Mouse (Mus musculus) left cerebral cortex, postnatal 10 days (tissue): ENCODE measurements at regions not wholly inside any gene's neighbourhood (a gene's known extent, or its start where the extent isn't known, plus 50 kb on each side); places are given as distances from the start of the nearest gene placed in this dataset.
"Not testable (repeated sequence)": the region's sequence is repeated elsewhere in the genome, so short reads cannot be mapped to it uniquely, and the experiment has no call there.

Experiments
- DNase-seq, 2 experiments: peaks; one replicate each; pipeline ENCODE4 v3.0.0; 2021 to 2022; ENCODE audit warnings: low spot score in 2 of 2, mixed read lengths in 1 of 2; ENCODE audit errors: extremely low spot score in 1 of 2
- intact Hi-C: fragments of 180-260 bp; cut with DNase I; formaldehyde crosslinking; loops from one replicate; pipeline ENCODE4 v1.15.1; 2025

DNA sequence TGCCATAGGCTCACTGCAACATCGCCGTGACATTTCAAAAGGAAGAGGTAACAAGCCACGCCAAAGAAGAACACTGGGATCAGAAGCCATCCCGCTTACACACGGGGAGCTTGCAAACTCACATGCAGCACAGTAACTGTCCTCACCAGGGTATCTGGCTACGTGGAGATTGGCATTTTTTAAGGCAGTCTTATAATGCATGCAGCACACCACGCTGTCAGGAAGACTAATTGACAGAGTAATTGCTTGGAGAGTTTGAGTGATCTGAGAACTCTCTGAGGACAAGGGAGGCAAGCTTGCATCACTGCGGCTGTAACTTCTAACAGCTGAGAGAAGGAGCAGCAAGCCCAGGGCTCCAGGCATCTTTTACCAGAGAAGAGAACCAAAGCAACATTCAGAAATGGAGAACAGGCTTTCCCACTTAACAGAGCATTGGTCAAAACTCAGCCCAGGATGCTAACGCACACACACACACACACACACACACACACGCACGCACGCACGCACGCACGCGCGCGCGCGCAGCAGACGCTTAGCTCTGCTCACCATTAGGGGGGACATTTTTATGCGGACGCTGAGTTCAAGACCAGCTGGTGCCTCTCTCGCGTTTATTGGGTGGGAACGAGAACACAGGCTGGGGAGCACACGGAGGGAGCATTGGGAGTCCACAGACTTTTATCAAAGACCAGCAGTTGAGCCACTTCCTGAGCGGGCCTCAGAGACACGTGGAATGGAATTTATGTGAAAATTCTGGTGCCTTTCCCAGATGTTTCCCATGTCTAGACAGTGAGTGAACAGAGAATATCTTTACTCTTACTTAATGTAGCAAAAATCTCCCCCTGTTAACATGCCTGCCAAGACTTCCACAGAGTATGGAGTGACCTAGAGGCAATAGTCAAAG is 66.6 kb downstream of the 1700129C05Rik start:
- intact Hi-C loops = no loop called here
- no peak for DNase-seq

DNA sequence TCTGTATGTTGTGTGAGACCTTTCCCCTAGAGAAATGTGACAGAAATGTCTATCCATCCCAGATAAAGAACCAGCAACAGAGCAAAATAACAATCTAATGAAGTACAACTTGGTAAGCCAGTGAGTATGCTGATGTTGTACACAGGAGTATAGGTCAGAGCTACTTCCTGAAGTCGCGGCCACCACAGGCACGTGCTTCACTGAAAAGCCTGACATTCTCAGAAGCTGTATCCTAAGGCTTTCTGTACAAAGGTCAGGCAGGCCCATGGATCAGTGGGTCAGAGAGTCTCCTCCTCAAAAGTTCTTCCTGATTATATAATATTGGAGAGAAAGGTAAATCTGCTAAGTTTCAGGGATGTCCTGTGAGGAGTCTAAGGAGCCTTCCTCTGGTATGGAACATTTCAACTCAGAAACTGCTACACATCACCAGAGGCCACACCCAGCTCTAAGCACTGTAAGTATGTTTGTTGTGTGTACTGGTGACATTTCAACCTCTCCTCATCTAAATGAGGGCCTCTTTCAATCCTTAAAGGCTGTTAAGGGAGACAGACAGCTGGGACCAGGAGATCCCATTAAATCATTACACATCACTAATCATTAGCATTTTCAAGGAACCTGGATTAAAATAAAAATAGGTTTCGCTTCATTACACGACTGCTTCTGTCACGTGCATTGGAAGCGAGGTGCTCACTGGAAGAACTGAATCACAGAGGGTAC is 70.2 kb downstream of the 1700129C05Rik start:
- intact Hi-C loops = no loop called here
- DNase-seq = no peak

DNA sequence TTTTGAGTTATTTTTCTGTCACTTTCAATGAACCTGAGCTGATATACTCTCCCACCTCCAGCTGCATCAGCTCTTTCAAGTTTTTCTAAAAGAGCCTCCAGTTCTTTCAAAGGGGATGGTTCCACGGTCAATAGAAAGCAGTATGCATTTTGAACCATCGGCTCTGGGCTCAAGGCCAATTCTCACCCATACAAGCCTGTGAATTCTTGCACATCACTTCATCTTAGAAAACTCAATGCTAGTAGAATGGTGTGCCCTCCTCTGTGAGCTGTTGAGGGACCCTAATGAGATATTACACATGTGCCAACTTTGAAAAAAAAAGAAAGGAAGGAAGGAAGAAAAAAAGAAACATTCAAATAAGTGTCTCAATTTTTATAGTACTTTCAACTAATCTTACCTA is 72.6 kb downstream of the 1700129C05Rik start:
- intact Hi-C loops = no loop called here

DNA sequence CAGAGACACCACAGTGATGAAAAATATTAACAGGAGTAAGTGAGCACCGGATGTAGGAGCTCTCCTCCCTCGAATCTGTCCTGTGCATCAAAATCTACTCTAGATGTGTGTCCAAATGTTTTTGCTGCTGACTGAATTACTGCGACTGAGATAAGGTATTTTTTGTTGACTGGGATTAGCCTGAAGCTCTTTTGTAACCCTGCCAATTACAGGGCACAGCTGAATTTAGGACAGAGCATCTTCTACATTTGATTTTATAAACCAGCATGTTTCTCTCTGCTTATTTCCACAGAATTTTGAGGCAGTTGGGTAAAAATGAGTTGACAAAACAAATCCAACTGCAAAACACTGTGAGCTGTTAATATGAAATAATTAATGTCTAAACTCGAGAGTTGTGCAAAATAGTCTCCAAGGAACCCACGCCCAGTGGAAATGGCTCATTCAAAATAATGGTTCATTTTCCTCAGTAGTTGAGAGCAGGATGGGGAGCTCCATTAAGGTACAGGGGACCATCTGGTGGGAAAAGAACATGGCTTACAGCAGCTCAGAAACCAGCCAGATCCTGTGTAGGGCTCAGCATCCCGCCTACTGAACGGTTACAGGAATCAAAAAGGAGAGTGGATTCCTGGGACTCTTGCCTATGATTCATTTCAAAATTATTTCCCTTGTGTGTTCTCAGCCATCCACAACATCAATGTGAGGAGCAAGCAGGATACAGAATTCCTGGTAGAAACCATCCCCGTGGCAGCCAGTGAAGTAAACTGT is 76.1 kb downstream of the 1700129C05Rik start:
- peak in 1 of 2 experiments; percentile 3 for DNase-seq
- intact Hi-C loops = no loop called here

More for the DNA sequence above, 72.6 kb downstream of the 1700129C05Rik start:
- no peak for DNase-seq

DNA sequence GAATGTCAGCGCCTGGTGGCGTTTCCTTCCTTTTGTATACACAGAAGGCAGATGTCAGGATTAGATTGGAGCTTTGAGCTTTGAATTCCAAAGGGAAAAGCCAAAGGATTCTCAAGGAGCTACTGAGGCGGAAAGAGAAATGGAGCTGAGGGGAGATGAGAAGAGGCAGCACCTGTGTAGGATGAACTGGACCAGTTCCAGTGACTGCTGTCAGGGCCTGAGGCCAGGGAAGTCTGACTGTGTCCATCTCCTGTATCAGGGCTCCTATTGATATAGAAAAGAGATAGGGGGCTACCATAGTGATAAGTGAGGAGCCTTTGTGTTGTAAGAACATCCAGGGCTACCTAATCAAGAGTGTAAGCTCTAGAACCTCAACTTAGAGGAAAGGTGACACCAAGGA is 79.5 kb downstream of the 1700129C05Rik start:
- DNase-seq = no peak
- intact Hi-C loops = no loop called here

DNA sequence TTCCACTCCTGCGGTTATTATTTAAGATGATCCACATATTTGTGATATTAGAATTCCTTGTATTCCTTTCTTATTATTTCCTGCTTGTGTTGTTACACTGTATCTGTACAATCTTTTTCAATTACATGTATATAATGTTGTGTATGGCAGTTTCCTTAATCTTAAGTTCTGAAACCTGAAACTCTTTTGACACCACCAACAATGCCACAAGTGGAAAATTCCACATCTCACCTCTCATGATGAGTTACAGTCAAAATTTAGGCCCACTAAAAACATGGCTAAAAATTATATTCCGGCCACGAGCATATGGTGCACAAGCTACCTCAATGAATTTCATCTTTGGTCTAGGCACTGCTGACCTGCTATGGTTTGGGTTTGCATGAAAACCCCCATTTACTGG is 85.9 kb downstream of the 1700129C05Rik start:
- intact Hi-C loops = no loop called here
- no peak for DNase-seq

DNA sequence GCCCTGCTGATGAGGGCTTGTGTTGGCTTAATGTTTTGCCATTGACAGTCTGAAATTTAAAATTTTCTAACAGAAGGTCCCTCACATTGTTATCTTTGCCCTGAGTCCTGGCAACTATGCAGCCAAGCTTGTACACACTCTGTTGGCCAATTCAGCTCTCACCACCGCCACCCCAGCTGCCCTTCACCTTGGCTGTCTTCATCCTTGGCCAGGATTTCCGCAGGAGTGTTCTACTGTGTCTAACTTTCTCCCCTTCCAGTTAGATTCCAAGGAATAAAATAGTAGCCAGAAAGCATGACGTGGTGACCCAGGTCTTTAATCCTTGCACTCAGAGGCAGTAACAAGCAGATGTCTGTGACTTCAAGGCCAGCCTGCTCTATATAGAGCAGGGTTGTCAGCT is 87.4 kb downstream of the 1700129C05Rik start:
- no peak for DNase-seq
- intact Hi-C loops = no loop called here

DNA sequence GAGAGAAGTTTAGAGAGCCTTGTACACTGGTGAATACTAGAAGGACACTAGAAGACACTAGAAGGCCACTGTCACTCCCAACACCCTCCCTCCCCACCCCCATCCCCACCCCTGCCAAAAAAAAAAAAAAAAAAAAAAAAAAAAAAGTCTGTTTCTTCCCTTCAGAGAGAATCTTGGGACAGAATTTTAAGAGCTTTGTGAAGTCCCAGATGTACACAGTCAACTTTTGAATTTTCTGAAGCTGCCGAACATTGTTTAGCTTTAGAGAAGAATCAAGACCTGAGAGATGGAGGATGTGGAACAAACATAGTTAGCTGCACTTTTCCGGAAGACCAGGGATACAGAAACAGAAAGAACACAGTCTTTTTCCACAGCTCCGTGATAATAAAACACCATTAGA is 90.3 kb downstream of the 1700129C05Rik start:
- DNase-seq = no peak
- intact Hi-C loops = no loop called here

DNA sequence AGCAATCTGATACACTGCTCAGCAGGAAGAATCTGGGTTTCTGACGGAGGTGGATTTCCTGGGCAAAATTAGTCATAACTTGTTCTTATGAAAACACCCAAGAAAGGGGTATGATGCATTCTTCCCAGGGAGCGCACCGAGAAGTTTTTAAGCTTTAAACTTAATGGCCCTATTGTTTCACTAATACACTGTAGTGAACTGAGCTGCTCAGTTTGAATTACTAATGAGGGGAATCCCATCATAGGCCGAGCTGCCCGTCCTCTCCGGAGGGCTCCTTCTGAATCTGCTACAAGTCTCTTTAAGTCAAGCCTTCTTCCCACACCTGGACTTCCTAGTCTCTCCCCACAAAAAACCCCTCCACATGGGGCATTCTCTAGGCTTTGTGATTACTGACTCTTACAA is 91.2 kb downstream of the 1700129C05Rik start:
- intact Hi-C loops = no loop called here
- DNase-seq = no peak

DNA sequence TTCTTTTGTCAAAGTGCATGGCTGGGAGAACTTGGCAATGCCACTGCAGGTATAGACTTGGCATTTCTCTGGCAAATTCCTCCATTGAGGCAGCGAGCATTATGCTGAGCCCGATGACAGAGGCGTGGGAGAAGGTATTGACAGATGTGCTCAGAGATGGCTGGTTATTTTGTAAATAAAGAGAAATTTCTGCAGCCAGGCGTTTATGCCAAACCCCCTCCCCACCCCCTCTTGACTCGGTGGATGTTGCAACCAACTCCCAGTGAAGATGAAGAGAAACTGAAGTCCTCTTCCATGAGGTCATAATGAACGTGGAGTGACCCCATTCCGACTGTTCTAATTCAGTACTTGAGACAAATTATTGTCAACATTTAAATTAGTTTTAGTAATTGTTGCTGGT is 97.0 kb downstream of the 1700129C05Rik start:
- intact Hi-C loops = no loop called here
- DNase-seq = no peak

DNA sequence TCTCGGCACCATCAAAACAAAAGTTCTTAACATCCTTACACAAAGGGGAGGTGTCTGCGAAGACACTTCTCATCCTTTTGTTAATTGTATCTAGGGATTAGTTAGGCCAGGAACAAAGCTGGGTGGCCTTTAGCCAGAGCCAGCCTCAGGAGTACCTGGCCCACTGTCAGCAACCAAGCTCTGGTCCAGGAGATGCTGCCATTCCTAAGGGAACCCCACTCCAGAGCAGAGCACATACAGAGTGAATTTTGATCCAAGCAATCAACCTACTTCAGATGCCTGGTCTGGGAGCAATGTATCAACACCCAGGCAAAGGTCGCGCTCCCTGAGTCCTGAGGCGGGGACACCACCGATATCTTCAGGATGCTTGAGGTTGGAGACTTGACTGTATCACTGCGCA is 97.5 kb downstream of the 1700129C05Rik start:
- DNase-seq = no peak
- intact Hi-C loops = no loop called here

DNA sequence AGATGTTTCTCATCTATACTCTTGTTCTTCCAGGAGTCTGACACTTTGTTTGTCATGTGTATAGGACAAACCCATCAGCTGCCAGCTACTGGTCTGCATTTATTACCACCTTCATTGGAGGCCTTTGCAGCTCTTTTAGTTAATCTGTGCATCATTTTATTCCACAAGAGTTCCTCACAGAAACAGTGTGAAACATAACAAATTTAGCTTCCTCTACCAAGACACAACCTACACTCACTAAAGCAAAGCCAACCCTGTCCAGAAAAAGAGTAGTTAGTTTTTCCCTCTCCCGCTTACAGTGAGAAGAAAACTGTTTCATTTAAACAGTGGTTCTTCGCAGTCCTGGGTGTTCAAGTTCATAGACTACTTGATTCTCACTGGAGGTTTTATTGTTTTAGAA is 100.5 kb downstream of the 1700129C05Rik start:
- intact Hi-C loops = no loop called here

DNA sequence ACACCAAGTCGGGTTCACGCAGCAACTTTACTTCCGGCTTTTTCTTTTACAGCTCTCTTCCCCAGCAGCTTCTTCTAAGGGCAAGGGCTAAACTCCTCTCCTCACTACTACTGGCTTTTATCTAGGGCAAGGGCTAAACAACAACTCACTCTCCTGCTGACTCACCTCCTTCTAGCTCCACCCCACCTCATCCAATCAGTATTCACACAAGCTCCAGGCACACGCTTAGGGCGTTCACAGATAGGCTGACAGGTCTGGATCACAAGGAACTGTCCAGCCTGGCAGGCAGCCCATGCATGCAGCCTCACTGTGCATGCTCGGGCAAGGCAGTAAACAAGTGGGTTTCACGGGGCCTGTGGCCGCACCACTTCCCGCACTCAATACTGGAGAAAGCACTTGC is 116.9 kb downstream of the 1700129C05Rik start:
- intact Hi-C loops, DNase-seq: not testable (repeated sequence)

More for the DNA sequence above, 100.5 kb downstream of the 1700129C05Rik start:
- no peak for DNase-seq

DNA sequence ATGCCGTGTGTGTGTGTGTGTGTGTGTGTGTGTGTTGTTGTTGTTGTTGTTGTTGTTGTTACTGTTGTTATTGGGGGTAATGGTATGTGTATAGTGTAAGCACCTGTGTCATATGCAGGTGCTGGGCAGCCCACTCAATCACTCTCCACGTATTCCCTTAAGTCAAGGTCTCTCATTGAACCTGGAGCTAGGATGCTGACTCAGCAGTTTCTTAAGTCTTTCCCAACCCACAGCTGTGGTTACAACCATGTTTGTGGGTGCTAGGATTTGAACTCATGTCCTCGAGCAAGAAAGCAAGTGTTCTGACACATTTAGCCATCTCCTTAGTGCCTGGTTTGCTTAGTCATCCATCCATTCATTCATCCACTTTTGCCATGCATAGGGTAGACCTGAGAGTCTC is 133.2 kb downstream of the 1700129C05Rik start:
- intact Hi-C loops = no loop called here

DNA sequence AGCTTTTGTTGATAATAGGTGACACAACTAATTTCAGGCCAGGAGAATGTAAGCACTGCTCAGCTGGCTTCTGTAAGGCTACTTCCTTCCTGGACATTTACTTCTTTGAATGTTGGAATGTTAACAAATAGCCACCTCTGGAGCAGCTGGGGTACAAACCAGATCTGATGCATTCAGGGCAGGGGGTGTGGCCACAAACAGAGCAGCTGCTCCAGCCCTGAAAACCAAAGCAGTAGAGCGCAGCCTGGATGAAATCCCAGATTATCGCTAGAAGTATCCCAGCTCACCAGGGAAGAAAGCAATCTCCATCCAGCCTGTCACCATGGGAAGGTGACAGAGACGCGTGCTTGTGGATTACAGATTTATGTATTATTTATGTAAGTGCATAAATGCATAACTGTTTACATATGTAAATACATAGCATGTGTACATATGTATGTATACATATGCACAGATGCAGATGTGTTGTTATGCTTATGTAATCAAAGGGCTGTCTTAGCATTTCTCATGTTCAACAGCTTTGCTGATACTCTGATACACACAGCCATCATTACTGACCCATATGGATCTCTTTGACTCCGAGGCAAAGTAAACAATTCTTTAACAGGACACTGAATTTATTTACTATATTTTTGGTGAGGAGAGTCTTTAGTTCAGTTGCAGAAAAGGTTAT is 143.5 kb downstream of the 1700129C05Rik start:
- intact Hi-C loops = no loop called here
- peak in 1 of 2 experiments; percentile 42 for DNase-seq

More for the DNA sequence above, 133.2 kb downstream of the 1700129C05Rik start:
- DNase-seq = no peak

DNA sequence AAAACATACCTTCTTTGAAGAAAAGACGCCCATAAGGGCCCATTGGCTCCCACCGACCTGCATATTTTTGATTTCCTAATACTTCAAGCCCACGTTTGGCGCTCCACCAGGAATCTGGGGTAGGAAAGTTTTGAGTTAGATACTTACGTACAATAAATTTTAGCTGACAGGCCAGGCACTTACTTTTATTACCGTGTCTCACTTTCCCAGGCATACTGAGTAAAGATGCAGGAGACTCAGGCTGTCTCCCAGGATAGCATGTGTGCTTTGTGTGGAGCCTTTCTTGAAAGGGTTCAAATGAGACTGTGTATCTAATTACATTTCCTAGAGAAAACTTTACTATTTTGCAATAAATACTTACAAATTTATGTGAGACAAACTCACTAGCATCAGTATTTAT is 147.7 kb downstream of the 1700129C05Rik start:
- no peak for DNase-seq
- intact Hi-C loops = no loop called here

DNA sequence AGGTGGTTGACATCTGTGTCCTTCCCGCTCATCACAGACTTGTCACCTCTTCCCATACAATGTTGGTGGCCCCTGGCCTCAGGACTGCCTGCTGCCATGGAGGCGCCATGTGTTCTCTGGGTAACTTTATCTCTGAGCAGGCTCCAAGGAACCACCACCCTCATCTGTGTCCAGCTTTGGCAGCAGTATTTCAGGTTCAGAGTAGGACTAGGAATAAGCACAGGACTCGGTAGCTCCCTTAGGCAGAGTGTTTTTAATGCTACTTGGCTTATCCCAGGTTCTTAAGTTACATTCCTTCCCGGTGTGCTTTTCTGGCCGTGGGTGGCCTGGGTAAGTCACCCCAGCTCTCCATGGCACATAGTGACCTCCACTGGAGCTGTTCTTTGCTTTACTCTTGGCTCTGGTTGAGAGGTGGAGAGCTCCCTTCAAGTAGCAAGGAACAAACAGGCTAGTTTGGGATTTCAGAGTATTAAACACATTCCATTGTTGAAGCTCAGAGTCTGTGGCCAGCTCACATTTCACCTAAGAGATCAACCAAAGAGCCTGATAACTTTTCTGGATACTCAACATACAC is 153.0 kb downstream of the 1700129C05Rik start:
- intact Hi-C loops = no loop called here
- no peak for DNase-seq

DNA sequence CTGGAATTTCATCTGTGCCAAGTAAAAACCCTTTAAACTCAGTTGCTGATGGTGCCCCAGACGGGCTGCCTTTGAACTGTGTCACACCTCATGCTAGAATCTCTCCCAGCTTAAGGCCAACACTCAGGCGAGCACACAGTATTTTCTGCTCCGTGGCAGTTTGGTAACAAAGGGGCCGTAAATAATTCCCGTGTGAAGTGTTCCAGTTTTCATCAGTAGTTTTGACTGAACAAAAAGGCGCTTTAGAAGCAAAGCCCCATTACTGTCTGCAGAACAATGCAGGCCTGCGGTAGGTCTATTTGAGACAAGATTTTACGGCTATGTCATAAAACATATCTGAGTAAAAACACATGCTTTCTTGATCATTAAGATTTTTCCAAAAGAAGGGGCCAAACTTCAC is 155.0 kb downstream of the 1700129C05Rik start:
- intact Hi-C loops = no loop called here
- no peak for DNase-seq

DNA sequence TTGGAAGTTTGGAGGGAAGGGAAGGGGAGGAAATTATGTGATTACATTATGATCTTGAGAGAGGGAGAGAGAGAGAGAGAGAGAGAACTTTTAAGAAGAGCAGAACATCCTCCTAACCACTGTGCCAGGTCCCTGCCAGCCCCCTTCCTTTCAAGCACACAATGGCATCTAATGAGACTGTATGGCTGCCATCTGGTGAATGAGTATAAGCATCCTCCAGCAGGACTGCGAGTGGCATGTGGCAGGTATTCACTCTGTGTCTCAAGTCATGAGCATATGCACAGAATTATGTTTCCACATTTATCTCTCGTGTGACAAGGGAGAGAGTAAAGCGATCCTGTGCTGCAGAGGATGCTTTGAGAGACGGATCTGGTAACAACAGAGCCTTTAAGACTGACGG is 156.9 kb downstream of the 1700129C05Rik start:
- intact Hi-C loops = no loop called here
- DNase-seq = no peak
